Mouse (Mus musculus) cerebellum, postnatal 25 days (tissue): ENCODE measurements around the gene Git1.

Experiments used
- DNase-seq, 2 experiments: peaks; one replicate each; pipeline ENCODE4 v3.0.0; 2021; ENCODE audit warnings: mixed read lengths in 2 of 2

The Git1 gene

GRCm38 (mm10) chr11:77502481-77502880, 9.1 kb downstream of the Git1 start:
- peak; percentile 9 to 14 for DNase-seq

- peak; percentile 11 to 28 for DNase-seq
Observed at GRCm38 (mm10) chr11:77503511-77503910, 10.1 kb downstream of the Git1 start.

GRCm38 (mm10) chr11:77504377-77504776, 11.0 kb downstream of the Git1 start:
- DNase-seq, result peak in 1 of 2 experiments; percentile 20

- peak; percentile 10 to 19 for DNase-seq
Observed at GRCm38 (mm10) chr11:77505291-77505980, 12.1 kb downstream of the Git1 start.

- peak; percentile 18 to 31 for DNase-seq
Observed at GRCm38 (mm10) chr11:77506273-77506672, 12.9 kb downstream of the Git1 start.

- peak; percentile 14 to 26 for DNase-seq
Observed at GRCm38 (mm10) chr11:77506941-77507340, 13.6 kb downstream of the Git1 start.

- peak in 1 of 2 experiments; percentile 34 for DNase-seq
Observed at GRCm38 (mm10) chr11:77507426-77507825, 14.1 kb downstream of the Git1 start.

GRCm38 (mm10) chr11:77508068-77509021, 15.0 kb downstream of the Git1 start:
- peak; percentile 83 to 91 for DNase-seq

GRCm38 (mm10) chr11:77511336-77511735, 18.0 kb downstream of the Git1 start:
- no peak for DNase-seq

- DNase-seq, result peak; percentile 85 to 94
Observed at GRCm38 (mm10) chr11:77512891-77513810, 19.8 kb downstream of the Git1 start.

GRCm38 (mm10) chr11:77513811-77514170, 20.4 kb downstream of the Git1 start:
- peak in 1 of 2 experiments; percentile 17 for DNase-seq

- DNase-seq, result peak in 1 of 2 experiments; percentile 24
Observed at GRCm38 (mm10) chr11:77514281-77514831, 21.0 kb downstream of the Git1 start.

GRCm38 (mm10) chr11:77514832-77515636, 21.7 kb downstream of the Git1 start, which contains the start of gene Abhd15:
Gene Abhd15, plus strand, starts transcription at chr11:77515121.
- peak; percentile 64 to 71 for DNase-seq

GRCm38 (mm10) chr11:77515637-77516552, 22.5 kb downstream of the Git1 start, which contains the start of gene Trp53i13:
Gene Trp53i13, minus strand, starts transcription at chr11:77515980.
- DNase-seq, result no peak

GRCm38 (mm10) chr11:77516553-77517425, 23.4 kb downstream of the Git1 start:
- DNase-seq, result no peak

- DNase-seq, result peak in 1 of 2 experiments; percentile 10
Observed at GRCm38 (mm10) chr11:77518051-77518798, 24.9 kb downstream of the Git1 start.

- peak in 1 of 2 experiments; percentile 7 for DNase-seq
Observed at GRCm38 (mm10) chr11:77519043-77519442, 25.7 kb downstream of the Git1 start, which contains the start of gene Gm10392. Gene Gm10392, minus strand, starts transcription at chr11:77519198.
